Mouse (Mus musculus): ENCODE data around the gene Uba1. TPM values are rescaled to one million over a fixed set of nuclear protein-coding genes. Genes with fewer than 3 reads are reported as not detected.

Uba1 gene
- polyA plus RNA-seq (2012): 205 and 213 TPM in 2 replicates

DNA sequence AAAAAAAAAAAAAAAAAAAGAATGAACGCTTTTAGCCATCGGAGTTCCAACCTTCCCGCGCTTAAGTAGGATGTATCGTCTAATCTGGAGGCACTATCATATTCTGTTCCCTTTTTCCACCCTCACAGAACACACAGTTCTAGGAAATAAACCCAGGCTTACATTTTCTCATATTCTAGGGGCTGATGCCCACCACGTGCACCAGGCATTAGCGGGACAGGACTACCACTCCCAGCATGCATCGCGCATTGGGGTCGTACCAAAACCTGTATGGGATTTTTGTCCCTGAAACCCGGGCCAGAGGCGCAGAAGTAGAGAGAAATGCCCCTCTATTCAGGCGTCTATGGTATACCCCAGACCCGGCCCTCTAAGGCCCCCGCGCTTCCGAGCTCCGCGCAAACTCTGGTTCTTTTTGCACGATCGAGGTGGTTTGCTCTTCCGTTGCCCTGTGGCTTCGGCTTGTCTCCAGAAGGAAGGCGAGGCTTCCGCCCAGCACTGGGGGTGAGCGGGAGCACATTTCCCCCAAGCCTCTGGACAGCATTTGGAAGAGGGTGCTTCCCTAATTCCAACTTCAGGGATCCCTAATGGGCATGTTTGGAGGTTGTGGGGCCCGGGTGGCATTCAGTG lies at the start of gene Uba1:
Gene Uba1 (plus strand): TSS at position 301 of the 627 bp plus-strand sequence.
- TF ChIP-seq GATA1 (IDR thresholded peaks at IDR 0.05; ENCODE audit: low read length): no peak

DNA sequence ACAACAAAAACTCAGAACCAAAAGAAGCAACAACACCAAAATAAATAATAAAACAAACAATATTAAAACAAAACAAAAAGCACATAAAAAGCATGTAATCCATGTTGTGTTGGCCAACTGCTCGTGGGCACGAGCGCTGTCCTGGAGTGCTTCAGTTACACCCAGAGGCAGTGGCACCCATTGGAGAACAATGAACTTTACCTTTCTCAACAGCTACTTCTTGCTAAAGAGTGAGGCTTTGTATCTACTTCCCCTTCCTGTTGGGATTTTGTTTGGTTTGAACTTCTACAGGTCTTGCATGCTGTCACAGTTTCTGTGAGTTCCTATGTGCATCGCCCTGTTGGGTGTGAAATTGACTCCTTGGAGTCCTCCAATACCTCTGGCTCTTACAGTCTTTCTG lies 49.6 kb upstream of the Uba1 start:
- no peak for TF ChIP-seq GATA1 (IDR thresholded peaks at IDR 0.05; ENCODE audit: low read length)

DNA sequence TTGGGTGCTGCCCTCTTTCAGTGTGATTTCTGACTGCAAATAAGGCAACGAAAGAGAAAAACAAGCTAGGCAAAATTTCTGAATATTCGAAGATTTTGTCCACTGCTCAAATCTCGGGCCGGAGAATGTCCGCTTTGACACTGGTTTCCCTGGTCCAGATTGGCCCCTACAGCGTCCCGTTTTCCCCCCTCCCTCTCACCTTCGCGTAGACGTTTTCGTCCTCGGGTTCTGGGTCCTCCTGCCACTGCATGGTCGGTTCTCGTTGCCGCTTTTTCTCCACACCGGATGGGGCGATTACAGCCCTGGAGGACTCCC lies 41.3 kb upstream of the Uba1 start:
- no peak for TF ChIP-seq GATA1 (IDR thresholded peaks at IDR 0.05; ENCODE audit: low read length)

DNA sequence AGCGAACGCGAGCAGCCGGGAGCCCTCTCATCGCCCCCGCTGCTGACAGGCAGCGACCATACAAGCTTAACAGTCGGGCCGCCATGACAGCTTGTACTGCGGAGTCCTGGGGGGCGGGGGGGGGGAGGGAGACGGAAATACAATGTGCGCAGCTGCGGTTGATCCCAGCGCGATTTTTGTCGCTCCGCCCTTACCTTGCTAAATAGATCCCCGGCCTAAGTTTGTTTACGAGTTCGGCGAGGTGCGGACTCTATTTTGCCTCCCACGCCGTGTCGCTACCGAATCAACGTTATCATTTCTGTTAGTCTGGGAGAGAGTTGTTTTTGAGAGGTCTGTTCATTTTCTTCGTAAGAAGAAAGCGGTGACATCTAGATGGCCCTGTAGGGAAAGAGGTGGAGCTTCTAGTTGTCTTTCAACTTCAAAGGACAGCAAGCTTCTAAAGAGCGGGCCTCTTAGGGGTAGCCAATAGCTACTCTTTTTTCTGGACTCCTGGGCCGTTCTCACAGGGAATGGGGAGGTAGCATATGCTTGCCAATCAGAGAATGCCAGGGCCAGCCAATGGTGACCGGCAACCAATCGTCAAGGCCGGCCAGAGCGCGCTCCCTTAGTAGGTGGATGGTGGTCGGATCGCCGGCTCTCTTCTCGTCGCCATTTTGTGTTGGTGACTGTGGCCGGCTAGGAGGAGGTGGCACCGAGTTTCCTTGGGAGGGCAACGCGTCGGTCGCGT lies 40.8 kb upstream of the Uba1 start, which contains the start of the genes Rbm10 and Ndufb11:
Gene Rbm10 (plus strand): TSS at position 328 of the 727 bp plus-strand sequence.
Gene Ndufb11 (minus strand): TSS at position 444 of the 727 bp plus-strand sequence.
- TF ChIP-seq GATA1 (IDR thresholded peaks at IDR 0.05; ENCODE audit: low read length): no peak

DNA sequence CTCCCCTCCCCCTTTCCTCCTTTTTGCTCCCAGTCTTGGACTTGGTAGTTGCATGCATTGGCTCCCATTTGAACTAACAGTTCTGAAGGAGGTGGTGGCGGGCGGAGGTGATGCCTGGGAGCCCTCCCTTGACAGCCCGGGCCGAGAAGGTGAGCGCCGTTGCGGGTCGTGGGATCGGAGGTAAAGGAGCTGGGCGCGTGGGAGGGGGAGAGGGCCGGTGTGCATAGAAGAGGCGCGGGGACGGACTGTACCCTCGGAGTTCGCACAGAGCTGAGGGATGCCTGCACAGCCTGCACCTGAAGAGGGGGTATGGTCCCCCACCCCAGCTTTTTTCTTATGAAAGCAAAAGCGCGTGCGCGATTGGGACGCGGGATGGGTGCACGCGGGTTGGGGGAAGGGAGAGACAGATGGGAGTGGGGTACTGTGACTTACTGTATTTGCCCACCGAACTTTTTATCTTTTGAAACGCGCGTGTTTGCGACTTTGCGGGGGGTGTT lies 40.2 kb upstream of the Uba1 start:
- no peak for TF ChIP-seq GATA1 (IDR thresholded peaks at IDR 0.05; ENCODE audit: low read length)

DNA sequence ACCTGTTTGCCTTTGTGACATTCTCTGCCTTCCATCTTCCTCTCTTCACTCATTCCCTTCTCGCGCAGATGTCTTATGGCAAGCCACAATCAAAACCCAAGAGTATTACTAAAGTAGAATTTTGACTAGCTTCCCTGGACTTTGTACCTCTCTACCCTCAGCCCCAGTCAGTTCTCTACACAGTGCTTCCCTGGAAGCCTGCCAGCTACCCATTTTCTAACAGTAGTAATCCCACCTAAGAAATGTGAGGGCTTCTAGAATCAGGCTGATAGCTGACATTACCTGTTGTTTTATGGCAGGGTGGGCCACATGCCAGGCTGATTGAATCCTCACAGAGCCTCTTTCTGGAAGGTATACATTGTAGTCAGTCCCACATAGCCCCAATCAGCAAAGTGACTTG lies 20.0 kb upstream of the Uba1 start:
- no peak for TF ChIP-seq GATA1 (IDR thresholded peaks at IDR 0.05; ENCODE audit: low read length)

DNA sequence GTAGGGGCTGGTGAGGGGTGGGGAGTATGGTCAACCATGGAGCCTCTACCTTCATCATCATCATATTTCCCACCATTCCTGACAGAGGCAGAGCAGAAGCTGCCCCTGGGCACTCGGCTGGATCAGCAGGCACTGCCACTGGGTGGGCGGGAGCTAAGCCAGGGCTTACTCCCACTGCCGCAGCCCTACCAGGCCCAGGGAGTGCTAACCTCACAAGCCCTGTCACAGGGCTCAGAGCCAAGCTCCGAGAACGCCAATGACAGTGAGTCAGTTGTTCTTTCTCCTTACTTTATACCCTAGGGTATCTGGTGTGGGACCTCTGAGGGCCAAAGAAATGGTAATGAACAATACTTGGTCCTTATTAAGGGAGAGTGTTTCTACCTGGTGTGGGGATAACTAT lies 13.3 kb upstream of the Uba1 start:
- no peak for TF ChIP-seq GATA1 (IDR thresholded peaks at IDR 0.05; ENCODE audit: low read length)

DNA sequence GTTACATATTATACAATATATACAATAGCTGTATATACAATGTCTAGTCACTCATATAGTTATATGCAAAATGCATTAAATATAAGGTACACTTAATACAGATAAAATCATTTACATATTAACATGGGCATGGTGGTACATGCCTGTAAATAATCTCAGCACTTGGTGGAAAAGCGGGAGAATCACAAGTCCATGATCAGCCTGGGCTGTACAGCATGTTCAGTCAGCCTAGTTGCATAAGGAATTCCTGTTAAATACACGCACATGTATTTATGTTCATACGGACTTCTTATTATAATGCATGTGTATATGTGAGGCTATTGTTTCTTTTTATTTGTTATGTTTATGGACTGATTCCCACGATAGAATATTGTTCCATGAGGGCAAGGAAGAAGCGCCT lies 533 bp upstream of the Uba1 start:
- no peak for TF ChIP-seq GATA1 (IDR thresholded peaks at IDR 0.05; ENCODE audit: low read length)

DNA sequence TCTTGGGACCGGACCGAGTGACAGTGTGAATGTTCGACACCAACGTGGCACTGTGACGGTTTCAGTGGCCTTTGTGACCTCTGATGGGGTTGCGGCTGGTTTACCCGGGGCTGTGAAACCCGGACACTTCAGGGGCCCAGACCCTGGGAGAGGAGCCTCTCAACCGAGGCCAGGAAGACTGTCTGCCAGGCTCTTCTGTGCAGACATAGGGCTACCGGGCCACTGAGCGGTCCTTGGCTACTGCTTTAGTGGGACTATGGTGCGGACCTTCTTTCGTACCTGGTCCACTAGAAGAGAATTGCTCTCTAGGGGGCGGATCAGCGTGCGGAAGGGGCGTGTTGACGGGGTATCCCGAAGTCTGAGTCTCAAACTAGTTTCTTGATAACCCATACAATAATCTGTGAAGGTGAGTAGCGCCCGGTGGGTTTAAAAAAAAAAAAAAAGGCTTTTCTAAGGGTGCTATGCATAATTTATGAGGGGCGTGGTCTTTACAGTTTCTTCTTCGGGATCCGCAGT lies 823 bp downstream of the Uba1 start:
- TF ChIP-seq GATA1 (IDR thresholded peaks at IDR 0.05; ENCODE audit: low read length): no peak

DNA sequence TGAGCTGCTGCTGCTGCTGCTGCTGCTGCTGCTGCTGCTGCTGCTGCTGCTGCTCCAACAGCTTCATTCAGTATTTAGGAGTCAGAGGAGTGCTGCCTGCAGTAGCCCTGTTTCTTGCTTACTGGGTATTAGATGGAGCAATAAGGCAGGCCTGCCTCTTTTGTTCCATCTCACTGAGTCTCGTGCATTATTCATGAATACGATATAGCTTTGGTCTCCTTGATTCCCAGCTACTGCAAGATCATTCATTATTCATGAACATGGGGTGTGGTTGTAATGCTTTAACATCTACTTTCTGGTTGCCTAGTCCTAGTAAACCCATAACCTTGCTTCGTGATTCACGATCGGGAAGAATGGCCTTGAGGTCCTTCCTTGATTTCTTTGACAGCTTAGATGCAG lies 4.2 kb downstream of the Uba1 start:
- TF ChIP-seq GATA1 (IDR thresholded peaks at IDR 0.05; ENCODE audit: low read length): no peak

DNA sequence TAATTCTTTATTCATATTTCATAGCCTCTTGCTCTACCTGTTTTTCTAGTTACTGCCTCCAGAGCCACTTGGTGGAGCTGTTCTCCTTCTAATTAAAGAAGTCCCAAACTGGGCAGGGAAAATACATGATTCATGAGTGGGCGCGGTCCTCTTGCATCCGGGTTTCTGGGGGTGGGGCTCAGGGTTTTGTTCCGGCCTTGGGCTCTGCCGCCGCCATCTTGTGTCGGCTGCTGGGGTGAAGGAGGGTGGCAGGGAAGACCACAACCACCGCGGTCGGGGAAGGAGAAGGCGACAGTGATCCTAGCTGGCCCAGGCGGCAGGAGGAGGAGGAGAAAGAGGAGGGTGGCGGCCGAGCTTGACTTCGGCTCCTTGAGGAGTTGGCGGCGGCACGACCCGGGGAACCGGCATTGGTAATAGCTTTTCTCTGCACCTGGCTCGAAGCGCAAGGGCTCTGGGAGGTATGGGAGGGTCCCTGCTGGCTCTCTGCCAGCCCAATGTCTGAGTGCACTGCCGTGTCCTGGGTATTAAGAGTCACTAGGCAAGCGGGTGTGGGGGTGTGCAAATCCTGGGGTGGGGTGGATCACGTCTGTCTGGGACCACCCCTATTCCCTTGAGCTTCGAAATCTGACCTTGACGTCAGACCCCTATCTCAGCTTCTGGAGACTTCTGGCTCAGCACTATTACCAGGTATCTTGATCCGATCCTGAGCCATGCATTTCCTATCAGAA lies 4.8 kb downstream of the Uba1 start:
- no peak for TF ChIP-seq GATA1 (IDR thresholded peaks at IDR 0.05; ENCODE audit: low read length)

DNA sequence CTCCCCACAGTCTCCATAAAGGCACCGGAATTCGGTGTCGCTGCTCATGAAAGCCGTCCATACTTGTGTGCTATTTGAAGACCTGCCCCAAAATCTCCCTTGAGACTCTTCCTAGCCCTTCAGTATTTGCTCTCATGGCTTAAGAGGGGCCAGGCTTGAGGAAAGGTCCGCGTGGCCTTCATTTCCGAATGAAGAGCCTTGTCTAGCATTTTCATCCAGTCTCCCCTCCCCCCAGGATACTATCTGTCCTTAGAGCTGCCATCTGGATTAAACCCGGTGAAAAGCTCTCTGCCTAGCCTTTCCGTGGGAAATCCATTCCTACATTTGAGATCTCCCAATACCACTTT lies 5.3 kb downstream of the Uba1 start:
- no peak for TF ChIP-seq GATA1 (IDR thresholded peaks at IDR 0.05; ENCODE audit: low read length)

DNA sequence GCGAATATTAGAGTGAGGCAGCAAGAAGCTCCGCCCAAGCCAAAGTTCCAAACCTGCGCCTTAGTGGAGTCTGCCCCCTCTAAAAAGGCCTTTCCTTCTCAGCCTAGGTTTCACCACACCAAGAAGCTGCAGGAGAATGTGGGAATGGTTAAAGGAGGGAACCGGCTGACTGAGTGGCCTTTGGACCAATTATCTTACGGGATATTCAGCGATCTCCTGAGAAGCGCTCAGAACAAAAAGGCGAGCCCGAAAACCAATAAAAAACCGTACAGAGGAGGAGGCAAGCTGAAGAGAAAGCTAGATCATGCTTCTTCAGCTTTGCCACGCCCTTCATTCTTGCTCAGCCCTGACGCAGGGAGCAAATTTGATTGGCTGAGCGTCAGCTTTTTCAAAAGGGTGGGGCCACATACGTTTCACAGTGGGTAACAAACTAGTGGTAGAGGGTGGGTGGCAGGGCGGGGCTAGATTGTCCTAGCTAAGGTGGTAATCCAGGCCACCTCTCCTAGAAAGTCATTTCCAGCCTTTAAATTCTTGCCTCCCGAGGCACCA lies 29.5 kb downstream of the Uba1 start, which contains the start of gene Cdk16:
Gene Cdk16 (plus strand): TSS at position 436 of the 549 bp plus-strand sequence.
- TF ChIP-seq GATA1 (IDR thresholded peaks at IDR 0.05; ENCODE audit: low read length): no peak

DNA sequence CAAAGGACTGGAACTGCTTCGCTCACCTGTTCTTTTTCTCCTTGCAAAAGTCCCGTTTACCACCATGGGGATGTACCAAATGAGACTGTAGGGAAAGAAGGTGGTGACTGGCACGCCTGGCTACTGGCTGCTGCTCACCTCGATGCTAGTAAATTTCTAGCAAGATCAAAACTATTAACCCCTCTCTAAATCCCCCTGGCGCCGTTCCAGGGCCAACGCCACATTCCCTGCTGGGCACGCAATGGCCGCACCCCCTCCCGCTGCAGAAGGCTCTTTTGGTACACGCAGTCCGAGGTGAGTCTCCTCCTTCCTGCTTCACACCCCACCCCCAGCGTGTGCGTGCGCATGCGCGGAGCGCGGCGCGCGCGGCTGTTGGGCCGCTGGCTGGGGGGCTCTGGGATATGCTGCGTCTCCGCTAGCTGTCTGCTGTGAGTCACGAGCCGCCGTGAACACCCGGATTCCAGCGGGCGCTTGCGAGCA lies 30.0 kb downstream of the Uba1 start:
- TF ChIP-seq GATA1 (IDR thresholded peaks at IDR 0.05; ENCODE audit: low read length): no peak

DNA sequence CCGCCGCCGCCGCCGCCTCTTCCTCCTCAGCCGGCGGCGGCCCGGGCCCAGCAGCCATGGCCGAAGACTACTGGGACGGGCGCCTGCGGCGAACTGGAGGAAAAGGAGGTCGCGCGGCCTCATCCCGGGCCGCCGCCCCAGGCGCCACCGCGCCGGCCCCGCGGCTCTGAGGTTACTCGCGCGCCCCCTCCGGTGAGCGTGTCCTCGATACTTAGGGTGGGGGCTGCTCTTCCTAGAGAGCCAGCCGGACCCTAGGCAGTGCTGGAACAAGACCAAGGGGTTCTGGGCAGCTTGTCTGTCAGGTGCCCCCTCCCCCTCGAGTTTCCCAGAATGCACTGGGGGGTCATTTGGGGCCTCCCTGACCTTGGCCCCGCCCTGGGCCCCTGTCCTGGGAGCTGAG lies 30.5 kb downstream of the Uba1 start:
- no peak for TF ChIP-seq GATA1 (IDR thresholded peaks at IDR 0.05; ENCODE audit: low read length)

DNA sequence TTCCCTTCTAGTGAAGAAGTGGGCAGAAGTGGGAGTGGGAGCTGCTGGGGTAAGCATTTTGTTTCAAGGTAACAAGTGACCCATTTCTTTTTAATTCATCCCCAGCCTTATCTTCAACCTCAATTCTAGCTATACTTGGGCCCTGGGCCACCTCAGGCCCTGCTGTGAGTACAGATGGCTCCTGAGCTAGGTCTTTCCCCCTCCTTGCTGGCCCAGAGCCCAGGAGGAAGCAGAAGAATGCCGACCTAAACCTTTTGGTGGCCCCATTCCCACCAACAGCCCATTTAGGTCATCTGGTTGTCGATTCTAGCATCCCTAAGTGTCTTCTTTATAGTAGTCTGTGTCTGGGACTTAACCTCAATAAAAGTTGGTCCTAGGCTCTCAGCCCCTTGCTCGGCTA lies 33.4 kb downstream of the Uba1 start:
- TF ChIP-seq GATA1 (IDR thresholded peaks at IDR 0.05; ENCODE audit: low read length): no peak

Data from G1E-ER4 (cell line).